Mouse (Mus musculus): Measurements from ENCODE around the gene Esrrg. TPM values are rescaled to one million over a fixed set of nuclear protein-coding genes. Genes with fewer than 3 reads are reported as not detected.

The Esrrg gene
- total and polyA plus RNA-seq, 3 experiments, result 0.01 TPM; not detected in 2

DNA sequence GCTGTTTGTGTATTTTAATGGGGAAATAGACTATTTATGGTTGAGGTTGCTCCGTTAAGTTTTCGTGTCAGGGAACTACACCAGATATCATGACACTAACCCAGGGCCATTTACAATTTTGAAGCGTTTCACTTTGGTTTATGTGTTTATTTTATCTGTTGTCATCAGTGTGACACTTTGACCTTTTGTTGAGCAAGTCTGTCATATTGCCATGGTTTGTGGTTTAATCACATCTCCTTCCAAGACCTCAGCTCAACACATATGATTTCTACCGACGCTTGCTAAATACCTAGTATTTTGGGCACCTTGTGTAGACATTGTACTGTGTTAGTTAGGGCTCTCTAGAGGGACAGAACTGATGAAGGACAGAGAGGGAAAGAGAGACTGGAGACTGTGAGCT is 210.8 kb downstream of the Esrrg start:
- H3K27me3 ChIP-seq (ENCODE audit: control insufficient read depth in 1 of 2, insufficient read depth in 2 of 2, low read length in 2 of 2), result no peaks in the 10 kb centered on the region
- no peak for DNase-seq (ENCODE audit: low read depth, low spot score)
- no peaks in the 10 kb centered on the region for H3K36me3 ChIP-seq (ENCODE audit: control insufficient read depth in 1 of 2, insufficient read depth in 2 of 2, low read length in 2 of 2)
- no peak overlapping the region for H3K27ac ChIP-seq (ENCODE audit: control insufficient read depth, low read depth, low read length)
- no peak overlapping the region for H3K4me3 ChIP-seq (ENCODE audit: control insufficient read depth in 1 of 2, insufficient read depth in 1 of 2, low read depth in 2 of 2, low read length in 2 of 2)
- H3K79me2 ChIP-seq (ENCODE audit: control insufficient read depth, insufficient read depth, low read length, poor library complexity), result no peaks in the 10 kb centered on the region
- no peaks in the 10 kb centered on the region for H3K4me1 ChIP-seq (ENCODE audit: control insufficient read depth in 1 of 2, insufficient read depth in 2 of 2, low read length in 2 of 2)
- no peaks in the 10 kb centered on the region for H3K9me3 ChIP-seq (replicated peaks; ENCODE audit: insufficient read depth, low read length)
- TF ChIP-seq TBP (IDR thresholded peaks at IDR 0.05; ENCODE audit: low read depth, low read length) (no peak), CHD1 (IDR thresholded peaks at IDR 0.05; ENCODE audit: low read depth, low read length) (no peak), MAFK (IDR thresholded peaks at IDR 0.05; ENCODE audit: borderline replicate concordance, low read depth, low read length) (no peak), NELFE (IDR thresholded peaks at IDR 0.05; ENCODE audit: low read depth, low read length) (no peak), ZNF384 (IDR thresholded peaks at IDR 0.05; ENCODE audit: low read depth, low read length) (no peak), EP300 (IDR thresholded peaks at IDR 0.05; ENCODE audit: low read depth in 1 of 2, low read length in 2 of 2) (no peak), BHLHE40 (IDR thresholded peaks at IDR 0.05; ENCODE audit: borderline replicate concordance, low read depth, low read length) (no peak)
- H3K9ac ChIP-seq (ENCODE audit: control insufficient read depth, low read depth, low read length, poor library complexity, severe bottlenecking), result no peak overlapping the region

DNA sequence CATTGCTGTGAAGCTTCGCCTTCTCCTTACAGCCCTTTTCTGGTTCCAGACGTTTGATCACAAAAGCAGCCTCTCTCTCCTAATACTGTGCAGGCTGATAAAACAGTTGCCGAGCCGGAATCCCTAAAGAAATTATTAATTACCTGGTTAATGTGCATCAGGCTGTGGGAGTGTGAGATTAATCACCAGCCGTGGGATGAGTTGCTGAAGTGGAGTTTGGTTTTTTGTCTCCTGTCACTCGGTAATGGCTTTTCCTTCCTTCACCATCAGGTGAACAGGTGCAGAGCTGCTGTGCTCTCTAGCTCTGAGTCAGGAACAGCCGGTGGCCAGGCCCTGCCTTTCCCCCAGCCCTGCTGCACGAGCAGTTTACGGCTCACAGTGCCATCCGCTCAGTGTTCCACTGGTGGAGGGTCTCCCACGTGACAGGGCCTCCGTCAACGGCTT is 212.8 kb downstream of the Esrrg start:
- no peak overlapping the region for H3K4me3 ChIP-seq (ENCODE audit: control insufficient read depth in 1 of 2, insufficient read depth in 1 of 2, low read depth in 2 of 2, low read length in 2 of 2)

DNA sequence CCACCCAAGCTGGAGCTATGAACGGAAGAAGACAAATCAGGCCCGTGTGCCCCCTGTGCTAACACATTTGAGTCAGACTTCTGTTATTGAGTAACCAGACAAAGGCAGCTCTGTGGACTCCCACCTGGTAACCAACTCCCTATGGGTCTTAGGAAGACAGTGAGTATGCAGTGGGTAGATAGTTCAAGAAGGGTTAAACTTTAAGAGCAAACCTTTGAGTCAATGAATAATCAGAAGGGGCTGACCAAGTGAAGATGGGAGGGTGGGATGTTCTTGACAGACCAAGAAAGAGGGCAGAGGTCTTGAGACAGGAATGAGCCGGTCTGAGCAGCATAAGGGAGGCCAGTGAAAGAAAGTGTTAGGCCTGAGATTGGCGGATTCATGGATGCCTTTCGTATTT is 214.8 kb downstream of the Esrrg start:
- no peaks in the 10 kb centered on the region for H3K9me3 ChIP-seq (replicated peaks; ENCODE audit: insufficient read depth, low read length)
- TF ChIP-seq ZC3H11A (IDR thresholded peaks at IDR 0.05; ENCODE audit: low read depth, low read length), result no peak
- no peak for TF ChIP-seq ZMIZ1 (IDR thresholded peaks at IDR 0.05; ENCODE audit: low read depth, low read length)
- no peak for TF ChIP-seq JUND (IDR thresholded peaks at IDR 0.05; ENCODE audit: low read depth, low read length)
- TF ChIP-seq RCOR1 (IDR thresholded peaks at IDR 0.05; ENCODE audit: low read depth, low read length), result no peak
- no peak for TF ChIP-seq MXI1 (IDR thresholded peaks at IDR 0.05; ENCODE audit: low read depth, low read length)
- TF ChIP-seq POLR2AphosphoS2 (IDR thresholded peaks at IDR 0.05; ENCODE audit: low read length), result no peak
- no peak for TF ChIP-seq TAL1 (IDR thresholded peaks at IDR 0.05; ENCODE audit: low read length)
- TF ChIP-seq USF1 (IDR thresholded peaks at IDR 0.05; ENCODE audit: low read depth, low read length), result no peak
- no peak for TF ChIP-seq CHD1 (IDR thresholded peaks at IDR 0.05; ENCODE audit: low read depth, low read length)
- TF ChIP-seq MEF2A (IDR thresholded peaks at IDR 0.05; ENCODE audit: extremely low read depth, insufficient replicate concordance, low read depth, low read length, poor library complexity, severe bottlenecking), result no peak
- no peak for TF ChIP-seq GABPA (IDR thresholded peaks at IDR 0.05; ENCODE audit: low read depth, low read length)
- TF ChIP-seq EP300 (IDR thresholded peaks at IDR 0.05; ENCODE audit: low read depth in 1 of 2, low read length in 2 of 2), result no peak
- no peak for TF ChIP-seq TBP (IDR thresholded peaks at IDR 0.05; ENCODE audit: low read depth, low read length)
- TF ChIP-seq ZKSCAN1 (IDR thresholded peaks at IDR 0.05; ENCODE audit: low read depth, low read length), result no peak
- no peak for TF ChIP-seq USF2 (IDR thresholded peaks at IDR 0.05; ENCODE audit: borderline replicate concordance in 1 of 2, insufficient read depth in 1 of 2, low read depth in 1 of 2, low read length in 2 of 2)
- TF ChIP-seq POLR2A (IDR thresholded peaks at IDR 0.05; ENCODE audit: control insufficient read depth in 1 of 2, insufficient read depth in 1 of 2, low read depth in 1 of 2, low read length in 2 of 2, poor library complexity in 1 of 2), result no peak
- TF ChIP-seq CHD2 (IDR thresholded peaks at IDR 0.05; ENCODE audit: low read length), result no peak
- no peak for TF ChIP-seq GATA1 (IDR thresholded peaks at IDR 0.05; ENCODE audit: low read depth, low read length)
- no peak for TF ChIP-seq KAT2A (conservative IDR thresholded peaks at IDR 0.05; ENCODE audit: low read depth, low read length)
- no peak for TF ChIP-seq ETS1 (IDR thresholded peaks at IDR 0.05; ENCODE audit: low read depth, low read length)
- no peaks in the 10 kb centered on the region for H3K27me3 ChIP-seq (ENCODE audit: control insufficient read depth in 1 of 2, insufficient read depth in 2 of 2, low read length in 2 of 2)

More for the DNA sequence above, 212.8 kb downstream of the Esrrg start:
- no peaks in the 10 kb centered on the region for H3K27me3 ChIP-seq (ENCODE audit: control insufficient read depth in 1 of 2, insufficient read depth in 2 of 2, low read length in 2 of 2)
- TF ChIP-seq ZKSCAN1 (IDR thresholded peaks at IDR 0.05; ENCODE audit: low read depth, low read length), result no peak
- TF ChIP-seq NRF1 (IDR thresholded peaks at IDR 0.05; ENCODE audit: insufficient read depth, low read depth, low read length, poor library complexity, severe bottlenecking), result no peak
- no peak for TF ChIP-seq ZNF384 (IDR thresholded peaks at IDR 0.05; ENCODE audit: low read depth, low read length)
- TF ChIP-seq E2F4 (IDR thresholded peaks at IDR 0.05; ENCODE audit: borderline replicate concordance, low read depth, low read length), result no peak
- no peak for TF ChIP-seq KAT2A (conservative IDR thresholded peaks at IDR 0.05; ENCODE audit: low read depth, low read length)
- TF ChIP-seq NELFE (IDR thresholded peaks at IDR 0.05; ENCODE audit: low read depth, low read length), result no peak
- DNase-seq (ENCODE audit: low read depth, low spot score), result no peak
- H3K4me1 ChIP-seq (ENCODE audit: control insufficient read depth in 1 of 2, insufficient read depth in 2 of 2, low read length in 2 of 2), result no peaks in the 10 kb centered on the region
- no peaks in the 10 kb centered on the region for H3K9me3 ChIP-seq (replicated peaks; ENCODE audit: insufficient read depth, low read length)
- no peaks in the 10 kb centered on the region for H3K36me3 ChIP-seq (ENCODE audit: control insufficient read depth in 1 of 2, insufficient read depth in 2 of 2, low read length in 2 of 2)
- no peaks in the 10 kb centered on the region for H3K79me2 ChIP-seq (ENCODE audit: control insufficient read depth, insufficient read depth, low read length, poor library complexity)
- no peak overlapping the region for H3K9ac ChIP-seq (ENCODE audit: control insufficient read depth, low read depth, low read length, poor library complexity, severe bottlenecking)
- no peak overlapping the region for H3K27ac ChIP-seq (ENCODE audit: control insufficient read depth, low read depth, low read length)

More for the DNA sequence above, 214.8 kb downstream of the Esrrg start:
- H3K4me1 ChIP-seq (ENCODE audit: control insufficient read depth in 1 of 2, insufficient read depth in 2 of 2, low read length in 2 of 2), result no peaks in the 10 kb centered on the region
- H3K79me2 ChIP-seq (ENCODE audit: control insufficient read depth, insufficient read depth, low read length, poor library complexity), result no peaks in the 10 kb centered on the region
- no peak overlapping the region for H3K9ac ChIP-seq (ENCODE audit: control insufficient read depth, low read depth, low read length, poor library complexity, severe bottlenecking)
- no peak overlapping the region for H3K4me3 ChIP-seq (ENCODE audit: control insufficient read depth in 1 of 2, insufficient read depth in 1 of 2, low read depth in 2 of 2, low read length in 2 of 2)
- no peak overlapping the region for H3K27ac ChIP-seq (ENCODE audit: control insufficient read depth, low read depth, low read length)
- H3K36me3 ChIP-seq (ENCODE audit: control insufficient read depth in 1 of 2, insufficient read depth in 2 of 2, low read length in 2 of 2), result no peaks in the 10 kb centered on the region
- no peak for DNase-seq (ENCODE audit: low read depth, low spot score)
